Mouse (Mus musculus): Measurements from ENCODE around the gene Wfikkn2.

The Wfikkn2 gene

DNA sequence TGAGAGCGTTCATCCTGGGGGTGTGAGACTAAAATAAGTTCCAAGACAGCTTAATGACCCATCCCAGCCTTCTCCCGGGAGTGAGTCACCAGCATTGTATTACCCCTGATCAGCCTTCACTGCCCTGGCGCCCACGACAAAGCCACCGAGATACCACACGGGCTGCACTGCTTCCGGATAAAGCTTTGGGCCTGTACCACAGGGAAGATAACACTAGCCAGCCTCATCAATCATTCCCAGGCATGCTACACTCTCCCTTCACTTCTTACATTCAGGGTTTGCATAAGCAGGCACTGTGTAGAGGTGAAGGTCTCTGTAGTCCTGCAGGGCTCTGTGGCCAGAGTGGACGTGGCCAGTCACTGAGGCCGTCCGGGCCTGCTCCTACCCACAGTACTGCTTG lies 56.2 kb downstream of the Wfikkn2 start:
- DNase-seq, result peak in 1 of 2 experiments; percentile 26

All from kidney, postnatal 25 days (tissue).